Mouse (Mus musculus) testis, postnatal 14 days (tissue): Measurements from ENCODE around the gene Hephl1.
A peak's percentile ranks its signal among the peaks of the same experiment; 100 is the strongest.

Experiments used
- DNase-seq: peaks from one replicate; pipeline ENCODE4 v3.0.0; 2021; ENCODE audit warnings: low spot score

The Hephl1 gene

GRCm38 (mm10) chr9:15060026-15060425, 51.9 kb downstream of the Hephl1 start:
- DNase-seq: no peak

DNA sequence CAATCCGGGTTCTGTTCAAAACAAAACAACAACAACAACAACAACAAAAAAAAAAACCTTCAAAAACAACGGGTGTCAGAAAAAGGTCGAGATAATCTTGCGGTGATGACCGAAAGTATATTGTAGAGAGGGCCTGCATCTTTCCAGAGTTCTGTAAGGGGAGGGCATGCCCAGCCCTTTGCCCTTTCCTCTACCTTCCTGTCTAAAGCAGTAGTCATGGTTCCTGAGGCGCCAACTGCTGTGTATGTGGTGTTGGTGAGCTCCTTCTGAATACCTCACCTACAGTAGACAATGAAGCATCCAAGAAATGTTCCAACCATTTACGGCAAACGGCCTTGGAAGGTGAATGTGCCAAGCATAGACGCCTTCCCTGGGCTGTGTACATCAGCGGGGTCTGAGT, 66.2 kb downstream of the Hephl1 start:
- DNase-seq: no peak

GRCm38 (mm10) chr9:15045084-15045669, 66.7 kb downstream of the Hephl1 start, which contains the start of gene Panx1:
Gene Panx1, minus strand, starts transcription at chr9:15045478.
- peak; percentile 63 for DNase-seq

- DNase-seq: peak; percentile 16
These were observed 67.4 kb downstream of the Hephl1 start for GRCm38 (mm10) chr9:15044391-15045083.

GRCm38 (mm10) chr9:15041556-15041955, 70.4 kb downstream of the Hephl1 start:
- DNase-seq: no peak

DNA sequence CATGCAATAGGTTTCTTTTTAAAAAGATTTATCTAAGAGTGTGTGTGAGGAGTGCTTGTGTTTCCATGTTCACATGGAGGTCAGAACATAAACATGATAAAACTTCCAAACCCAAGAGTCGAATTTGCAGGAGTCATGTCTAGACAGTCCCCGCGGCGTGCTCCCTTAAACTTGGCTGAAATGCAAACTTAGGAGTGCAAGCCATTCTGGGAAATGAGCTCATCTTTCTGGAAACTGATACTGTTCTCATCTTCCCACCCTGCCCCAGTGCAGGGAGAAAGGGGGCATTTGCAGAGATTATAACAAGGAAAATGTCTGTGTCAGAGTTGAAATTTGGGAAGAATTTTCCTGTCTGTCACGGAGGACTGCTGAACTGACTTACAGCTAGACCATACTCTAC, 72.1 kb downstream of the Hephl1 start:
- no peak for DNase-seq

GRCm38 (mm10) chr9:15037704-15038103, 74.2 kb downstream of the Hephl1 start:
- DNase-seq: no peak

- no peak for DNase-seq
These were observed 74.7 kb downstream of the Hephl1 start for GRCm38 (mm10) chr9:15037237-15037636.

DNA sequence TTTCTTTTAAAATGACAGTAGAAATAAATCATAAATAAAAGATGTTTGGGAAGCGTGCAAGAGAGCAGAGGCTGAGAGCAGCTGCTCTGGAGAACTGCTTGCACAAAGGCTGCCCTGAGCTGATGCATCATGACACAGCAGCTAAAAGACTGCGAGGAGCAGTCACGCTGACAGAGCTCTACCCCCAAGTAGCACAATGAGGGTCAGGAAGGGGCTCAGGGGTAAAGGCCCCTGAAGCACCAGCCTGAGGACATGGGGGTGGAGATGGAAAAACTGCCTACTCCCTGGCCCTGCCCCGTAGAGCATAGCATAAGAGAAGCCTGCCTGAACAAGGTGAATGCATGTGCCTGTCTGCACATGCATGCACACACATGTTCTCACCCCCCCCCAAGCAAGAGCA, 75.1 kb downstream of the Hephl1 start:
- DNase-seq: no peak

GRCm38 (mm10) chr9:15036405-15036804, 75.5 kb downstream of the Hephl1 start:
- DNase-seq: no peak

DNA sequence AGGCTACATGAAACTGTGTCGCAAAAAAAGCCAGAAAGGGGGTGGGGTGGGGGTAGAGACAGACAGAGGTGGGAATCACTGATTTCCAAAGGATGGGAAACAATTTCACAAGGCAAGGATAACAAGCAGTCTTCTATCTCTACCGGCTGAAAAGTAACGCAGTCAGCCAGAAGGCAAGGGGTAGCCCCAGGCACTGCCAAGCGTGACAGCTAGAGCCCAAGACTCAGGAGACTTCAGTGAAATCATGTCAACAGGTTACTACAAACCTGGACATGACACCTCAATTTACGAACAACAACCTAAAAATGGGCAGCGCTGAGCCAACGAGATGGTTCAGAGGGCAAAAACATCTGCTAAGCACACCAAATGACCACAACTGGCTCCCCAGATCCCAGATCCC, 75.9 kb downstream of the Hephl1 start:
- no peak for DNase-seq

DNA sequence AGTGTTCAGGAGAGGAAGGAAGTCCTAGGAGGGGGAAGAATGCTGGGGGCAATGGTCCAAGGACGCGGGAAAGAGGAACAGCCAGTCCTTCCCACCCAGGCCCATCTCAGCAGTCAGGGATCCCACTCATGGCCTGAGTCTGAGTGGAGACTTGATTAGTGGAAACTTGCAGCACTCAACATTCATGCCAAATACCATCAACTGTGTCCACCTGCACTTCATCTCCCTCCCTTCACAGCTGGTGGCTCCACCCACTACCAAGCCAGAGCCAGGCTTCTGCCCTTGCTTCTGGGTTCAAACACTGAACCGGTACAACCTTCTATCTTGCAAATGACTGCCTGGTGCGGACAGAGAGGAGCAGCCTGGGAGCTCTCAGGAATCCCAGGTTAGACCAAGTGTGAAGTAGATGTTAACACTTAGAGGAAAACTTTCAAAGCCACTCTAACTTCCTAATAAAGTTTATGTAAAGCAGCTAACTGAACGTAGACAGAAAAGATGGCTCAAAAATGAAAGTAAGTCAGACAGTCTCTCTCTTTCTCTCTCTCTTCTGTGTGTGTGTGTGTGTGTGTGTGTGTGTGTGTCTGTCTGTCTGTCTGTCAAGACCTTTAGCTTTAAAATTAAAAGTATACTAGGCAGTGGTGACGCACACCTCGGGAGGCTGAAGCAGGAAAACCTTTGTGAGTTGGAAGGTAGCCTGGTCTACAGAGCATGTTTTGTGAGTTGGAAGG, 77.2 kb downstream of the Hephl1 start:
- DNase-seq: peak; percentile 60

GRCm38 (mm10) chr9:15033568-15034160, 78.2 kb downstream of the Hephl1 start:
- no peak for DNase-seq

- no peak for DNase-seq
These were observed 79.1 kb downstream of the Hephl1 start for GRCm38 (mm10) chr9:15032797-15033196.

DNA sequence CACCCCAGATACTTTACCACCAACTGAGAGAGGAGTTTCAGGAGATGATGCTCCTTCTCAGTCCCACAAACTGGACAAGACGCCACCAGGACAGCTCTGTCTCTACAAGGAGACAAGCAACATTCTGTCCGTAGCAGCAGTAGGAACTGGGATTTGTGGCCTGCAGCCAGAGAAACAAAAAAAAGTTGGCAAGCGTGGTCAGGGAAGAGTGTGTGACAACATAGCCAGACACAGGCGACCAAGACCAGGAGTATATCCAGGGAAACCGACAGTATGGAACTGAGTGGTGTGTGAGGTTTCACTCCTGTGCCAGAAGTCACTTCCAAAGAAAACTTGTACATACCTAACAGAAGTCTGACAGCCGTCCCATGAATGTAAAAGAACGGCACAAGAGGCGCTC, 81.1 kb downstream of the Hephl1 start:
- DNase-seq: peak; percentile 18

- no peak for DNase-seq
These were observed 82.7 kb downstream of the Hephl1 start for GRCm38 (mm10) chr9:15029025-15029727.

- DNase-seq: no peak
These were observed 84.2 kb downstream of the Hephl1 start for GRCm38 (mm10) chr9:15027725-15028124.

DNA sequence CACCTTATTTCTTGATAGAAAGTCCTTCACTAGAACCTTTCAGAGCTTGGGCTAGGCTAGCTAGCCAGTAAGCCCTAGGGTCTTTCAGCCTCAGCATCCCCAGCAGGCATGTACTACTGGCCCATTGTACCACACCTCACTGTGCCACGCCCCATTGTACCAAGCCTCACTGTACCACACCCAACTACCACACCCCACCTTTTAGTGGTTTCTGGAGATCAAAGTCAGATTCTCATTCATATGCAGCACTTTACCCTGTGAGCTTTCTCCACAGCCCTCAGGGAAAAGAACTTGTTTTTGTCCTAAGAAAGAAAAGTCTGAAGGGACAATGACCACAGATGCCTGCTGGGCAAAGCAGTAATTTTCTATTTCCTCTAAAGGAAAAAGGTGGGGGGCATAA, 88.9 kb downstream of the Hephl1 start:
- DNase-seq: no peak

GRCm38 (mm10) chr9:15021156-15021555, 90.8 kb downstream of the Hephl1 start:
- no peak for DNase-seq

DNA sequence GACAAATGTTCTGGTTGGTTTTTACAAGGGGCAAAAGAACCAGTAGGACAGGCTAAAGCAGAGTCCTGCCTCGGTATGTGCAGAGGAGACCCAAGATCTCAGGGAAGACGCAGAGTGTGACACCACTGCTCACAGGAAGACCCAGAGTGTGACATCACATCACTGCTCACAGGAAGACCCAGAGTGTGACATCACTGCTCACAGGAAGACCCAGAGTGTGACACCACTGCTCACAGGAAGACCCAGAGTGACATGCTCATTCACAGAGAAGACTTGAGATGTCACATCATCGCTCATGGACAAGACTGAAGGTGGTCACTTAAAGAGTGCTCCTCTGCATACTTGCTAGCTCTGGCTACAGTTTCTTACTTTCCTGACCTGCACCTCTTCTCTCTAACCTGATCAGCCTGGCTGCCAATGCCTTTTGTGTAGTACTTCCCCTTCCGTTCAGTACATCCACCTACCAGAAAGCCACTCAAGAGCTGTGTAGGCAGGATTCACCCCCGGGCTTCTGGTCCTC, 91.3 kb downstream of the Hephl1 start:
- DNase-seq: no peak

DNA sequence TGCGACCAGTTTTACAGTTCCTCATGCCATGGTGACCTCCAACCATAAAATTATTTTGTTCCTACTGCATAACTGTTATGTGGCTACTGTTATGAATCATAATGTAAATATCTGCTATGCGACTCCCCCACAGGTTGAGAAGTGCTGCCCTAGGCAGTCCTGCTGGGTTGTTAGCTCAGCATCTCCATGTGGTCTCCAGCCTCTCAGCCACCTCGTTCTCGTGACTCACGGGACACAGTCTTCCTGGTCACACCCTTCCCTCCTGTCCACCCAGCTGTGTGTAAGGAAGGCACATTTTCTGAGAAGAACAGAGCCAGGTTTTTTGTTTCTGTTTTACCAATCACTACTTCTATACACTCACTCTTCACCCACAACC, 93.2 kb downstream of the Hephl1 start:
- DNase-seq: no peak
